Mouse (Mus musculus) liver, embryonic 13.5 days (tissue): ENCODE results near the gene Cox15. TPM values are rescaled to one million over a fixed set of nuclear protein-coding genes. Genes with fewer than 3 reads are reported as not detected.

Source experiments
- ATAC-seq: fragments of 200-750 bp; cut with Nextera tagmentation; 2 replicates; pipeline ENCODE4 v1.8.0; 2017; ENCODE audit warnings: low read depth, mild to moderate bottlenecking, moderate number of reproducible peaks, moderate library complexity
- DNase-seq: peaks from one replicate; pipeline ENCODE4 v3.0.0; 2022
- H3K27ac ChIP-seq: fragments of 300-500 bp; sonication (generic); 2 replicates; pipeline ENCODE4 v1.5.1; 2015; ENCODE audit warnings: moderate library complexity, mild to moderate bottlenecking, inconsistent platforms
- H3K27me3 ChIP-seq: fragments of 300-500 bp; sonication (generic); 2 replicates; pipeline ENCODE4 v1.6.1; 2015; ENCODE audit warnings: mild to moderate bottlenecking, inconsistent platforms
- H3K36me3 ChIP-seq: fragments of 300-500 bp; sonication (generic); 2 replicates; pipeline ENCODE4 v1.6.1; 2015; ENCODE audit warnings: mild to moderate bottlenecking, inconsistent platforms
- H3K4me1 ChIP-seq: fragments of 300-500 bp; sonication (generic); replicated peaks from 2 replicates; pipeline ENCODE4 v1.6.1; 2015; ENCODE audit warnings: inconsistent platforms
- H3K4me2 ChIP-seq: fragments of 300-500 bp; sonication (generic); 2 replicates; pipeline ENCODE4 v1.6.1; 2015; ENCODE audit warnings: inconsistent platforms, mild to moderate bottlenecking, moderate library complexity
- H3K4me3 ChIP-seq: fragments of 300-500 bp; sonication (generic); replicated peaks from 2 replicates; pipeline ENCODE4 v1.5.1; 2015; ENCODE audit warnings: mild to moderate bottlenecking, inconsistent platforms
- H3K9ac ChIP-seq: fragments of 300-500 bp; sonication (generic); 2 replicates; pipeline ENCODE4 v1.6.1; 2015; ENCODE audit warnings: mild to moderate bottlenecking, inconsistent platforms
- H3K9me3 ChIP-seq: fragments of 300-500 bp; sonication (generic); replicated peaks from 2 replicates; pipeline ENCODE4 v1.6.1; 2016; ENCODE audit warnings: inconsistent platforms
- WGBS: fragments of 180-500 bp; shearing (Covaris S2); methylation state at CpG from one replicate; pipeline ENCODE4 v1.1.7; 2015; ENCODE audit not compliant: insufficient replicate concordance; 5-methylcytosine and 5-hydroxymethylcytosine counted together
- polyA plus RNA-seq: library from polyadenylated mRNA; unstranded; fragments of >200 nt; fragmentation: Nextera tagmentation; extraction: Ambion mirVana; gene quantifications from 2 replicates; pipeline ENCODE4 v1.2.1, GENCODE M21; 2015

Gene Cox15
- polyA plus RNA-seq: 7.0 TPM in 2 replicates

DNA sequence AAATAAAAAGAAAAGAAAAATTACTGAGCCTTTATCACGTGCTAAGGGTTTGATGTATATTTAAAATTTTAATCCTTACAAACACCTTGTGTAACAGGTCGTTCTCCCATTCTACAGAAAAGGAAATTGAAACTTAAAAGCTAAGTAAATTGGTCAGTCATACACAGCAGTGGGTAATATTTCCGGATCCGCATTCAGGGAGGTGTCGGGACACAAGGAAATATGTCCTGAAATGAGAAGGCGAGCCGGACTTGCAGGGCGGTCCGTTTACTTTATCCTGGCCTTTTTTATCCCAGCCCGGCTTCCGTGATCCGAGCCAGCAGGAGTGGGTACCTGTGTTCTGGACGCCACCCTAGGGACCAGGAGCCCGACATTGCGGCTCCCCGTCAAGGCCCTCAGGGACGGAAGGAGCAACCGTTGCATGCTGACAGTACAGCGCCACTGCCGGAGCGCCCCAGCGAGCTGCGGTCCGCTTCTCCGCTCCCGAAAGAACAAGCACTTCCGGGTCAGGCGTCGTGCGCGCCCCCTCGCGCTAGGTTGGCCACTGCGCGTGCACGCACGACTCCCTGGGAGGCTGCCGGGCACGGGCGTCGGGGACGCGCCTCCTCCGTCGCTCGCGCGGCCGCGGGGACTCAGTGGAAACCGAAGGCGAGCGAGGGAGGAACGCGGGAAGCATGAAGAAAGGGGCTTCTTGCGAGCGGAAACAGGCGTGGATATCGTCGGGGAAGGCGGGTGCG lies at the start of gene Cox15, which contains the start of gene Cutc:
Gene Cox15 (minus strand): TSS at position 512 of the 737 bp plus-strand sequence.
Gene Cutc (plus strand): TSS at position 508 of the 737 bp plus-strand sequence.
- under 1% methylated on average over 62 of the region's 62 CpGs for WGBS
- Histone ChIP-seq H3K4me3 (peak within 1 kb of the TSS; percentile 76), H3K4me2 (peak within 1 kb of the TSS; percentile 73), H3K27me3 (no peaks in the 10 kb centered on the region), H3K9ac (peak within 1 kb of the TSS; percentile 85), H3K36me3 (peaks cover 26% of the 10 kb centered on the region), H3K4me1 (peaks cover 32% of the 10 kb centered on the region), H3K9me3 (no peaks in the 10 kb centered on the region), H3K27ac (peak within 1 kb of the TSS; percentile 91)
- peak; percentile 92 for DNase-seq
- ATAC-seq: peak; percentile 91

DNA sequence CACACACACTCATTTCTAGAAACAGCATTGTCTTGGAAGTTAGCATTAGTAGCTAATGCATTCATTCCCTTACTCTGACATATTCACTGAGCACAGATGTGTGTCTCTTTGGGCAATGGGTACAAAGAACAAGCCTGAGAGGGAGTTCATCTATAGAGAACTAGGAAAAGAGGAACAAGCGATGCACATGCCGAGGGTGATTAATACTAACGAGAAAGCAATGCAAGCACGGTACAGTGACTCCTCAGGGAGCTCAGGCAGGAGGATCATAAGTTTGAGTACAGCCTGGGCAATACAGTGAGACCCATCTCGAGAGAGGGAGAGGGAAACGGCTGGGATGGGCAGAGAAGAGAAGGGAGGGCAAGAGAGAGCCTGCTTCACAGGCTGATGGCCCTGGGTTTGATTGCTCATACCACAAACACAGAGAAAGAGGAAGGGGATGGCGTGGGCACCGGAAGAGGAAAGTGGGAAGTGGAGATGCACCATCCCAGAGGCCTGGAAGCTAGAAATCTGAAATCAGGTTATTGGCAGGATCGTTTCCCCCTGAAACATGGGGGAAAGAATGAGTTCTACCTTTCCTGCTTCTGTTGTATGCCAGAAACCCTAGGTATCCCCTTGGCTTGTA lies 48.7 kb upstream of the Cox15 start:
- 19% methylated on average over 9 of the region's 9 CpGs for WGBS
- H3K27me3 ChIP-seq: no peaks in the 10 kb centered on the region
- H3K4me2 ChIP-seq: no peak overlapping the region
- peaks cover 6% of the 10 kb centered on the region; the same call in 1 of the 2 replicates for H3K4me1 ChIP-seq
- no peak overlapping the region for H3K27ac ChIP-seq
- peaks cover 4% of the 10 kb centered on the region for H3K36me3 ChIP-seq
- no peak overlapping the region for H3K9ac ChIP-seq
- ATAC-seq (no peak), DNase-seq (no peak)
- H3K4me3 ChIP-seq: no peak overlapping the region
- H3K9me3 ChIP-seq: no peaks in the 10 kb centered on the region

- Histone ChIP-seq H3K4me1 (peaks cover 6% of the 10 kb centered on the region; the same call in 1 of the 2 replicates), H3K4me3 (no peak overlapping the region), H3K9ac (no peak overlapping the region), H3K36me3 (no peaks in the 10 kb centered on the region; the same call in 1 of the 2 replicates), H3K9me3 (no peaks in the 10 kb centered on the region), H3K27me3 (no peaks in the 10 kb centered on the region), H3K27ac (no peak overlapping the region), H3K4me2 (no peak overlapping the region)
- peak; percentile 71 for ATAC-seq
- DNase-seq: no peak
- WGBS: 45% methylated on average over 5 of the region's 5 CpGs
Observed at GRCm38 (mm10) chr19:43797216-43797615, 44.4 kb upstream of the Cox15 start.

- ATAC-seq (no peak), DNase-seq (no peak)
- WGBS: 62% methylated on average over 8 of the region's 8 CpGs
- H3K36me3 ChIP-seq: no peaks in the 10 kb centered on the region; the same call in 1 of the 2 replicates
- H3K9ac ChIP-seq: no peak overlapping the region
- H3K27me3 ChIP-seq: no peaks in the 10 kb centered on the region
- H3K9me3 ChIP-seq: no peaks in the 10 kb centered on the region
- H3K4me3 ChIP-seq: no peak overlapping the region
- no peak overlapping the region for H3K27ac ChIP-seq
- H3K4me1 ChIP-seq: peaks cover 6% of the 10 kb centered on the region; the same call in 1 of the 2 replicates
- no peak overlapping the region for H3K4me2 ChIP-seq
Observed at GRCm38 (mm10) chr19:43795511-43795910, 42.7 kb upstream of the Cox15 start.

DNA sequence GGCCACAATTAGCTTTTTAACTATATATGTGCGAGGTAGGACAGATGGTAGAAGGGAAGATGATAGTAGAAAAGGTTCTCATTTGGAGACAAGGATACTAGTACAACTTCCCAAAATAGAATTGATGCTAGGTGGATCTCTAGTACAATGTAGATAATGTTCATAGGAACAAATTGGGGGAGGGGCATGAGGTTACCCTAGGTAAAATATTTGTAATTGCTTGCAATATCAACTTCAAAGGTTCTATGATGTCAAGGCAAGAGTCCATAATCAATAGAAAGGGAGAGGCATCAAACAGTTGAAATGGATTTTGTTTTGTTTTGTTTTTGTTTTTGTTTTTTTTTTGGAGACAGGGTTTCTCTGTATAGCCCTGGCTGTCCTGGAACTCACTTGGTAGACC lies 41.2 kb upstream of the Cox15 start:
- Histone ChIP-seq H3K9me3 (no peaks in the 10 kb centered on the region), H3K36me3 (no peaks in the 10 kb centered on the region), H3K9ac (no peak overlapping the region), H3K4me3 (no peak overlapping the region), H3K4me2 (no peak overlapping the region), H3K27ac (no peak overlapping the region), H3K27me3 (no peaks in the 10 kb centered on the region), H3K4me1 (peaks cover 6% of the 10 kb centered on the region; the same call in 1 of the 2 replicates)
- WGBS: 60% methylated on average over 1 of the region's 1 CpGs
- DNase-seq (no peak), ATAC-seq (no peak)

- H3K27ac ChIP-seq: no peak overlapping the region
- WGBS: 69% methylated on average over 4 of the region's 4 CpGs
- H3K4me1 ChIP-seq: peaks cover 2% of the 10 kb centered on the region; the same call in 1 of the 2 replicates
- H3K4me2 ChIP-seq: no peak overlapping the region
- H3K27me3 ChIP-seq: no peaks in the 10 kb centered on the region
- H3K36me3 ChIP-seq: no peaks in the 10 kb centered on the region
- peak; percentile 21; the same call in 1 of the 2 replicates for ATAC-seq
- no peak overlapping the region for H3K9ac ChIP-seq
- DNase-seq: no peak
- H3K9me3 ChIP-seq: no peaks in the 10 kb centered on the region
- H3K4me3 ChIP-seq: no peak overlapping the region
Observed at GRCm38 (mm10) chr19:43792537-43792936, 39.7 kb upstream of the Cox15 start.

- WGBS: 77% methylated on average over 7 of the region's 7 CpGs
- no peaks in the 10 kb centered on the region for H3K27me3 ChIP-seq
- DNase-seq (no peak), ATAC-seq (no peak)
- H3K36me3 ChIP-seq: no peaks in the 10 kb centered on the region
- H3K9ac ChIP-seq: no peak overlapping the region
- no peak overlapping the region for H3K4me2 ChIP-seq
- H3K9me3 ChIP-seq: no peaks in the 10 kb centered on the region
- no peak overlapping the region for H3K27ac ChIP-seq
- H3K4me3 ChIP-seq: no peak overlapping the region
- peaks cover 3% of the 10 kb centered on the region; the same call in 1 of the 2 replicates for H3K4me1 ChIP-seq
Observed at GRCm38 (mm10) chr19:43789817-43790216, 37.0 kb upstream of the Cox15 start.

GRCm38 (mm10) chr19:43786249-43787026 lies 33.6 kb upstream of the Cox15 start:
- DNase-seq: no peak
- Histone ChIP-seq H3K4me2 (peak overlapping the region; percentile 19; the same call in 1 of the 2 replicates), H3K4me3 (no peak overlapping the region; the same call in 1 of the 2 replicates), H3K27ac (no peak overlapping the region; the same call in 1 of the 2 replicates), H3K9ac (no peak overlapping the region), H3K27me3 (no peaks in the 10 kb centered on the region), H3K4me1 (peaks cover 3% of the 10 kb centered on the region; the same call in 1 of the 2 replicates), H3K9me3 (no peaks in the 10 kb centered on the region), H3K36me3 (no peaks in the 10 kb centered on the region)
- 48% methylated on average over 13 of the region's 13 CpGs for WGBS
- no peak for ATAC-seq

DNA sequence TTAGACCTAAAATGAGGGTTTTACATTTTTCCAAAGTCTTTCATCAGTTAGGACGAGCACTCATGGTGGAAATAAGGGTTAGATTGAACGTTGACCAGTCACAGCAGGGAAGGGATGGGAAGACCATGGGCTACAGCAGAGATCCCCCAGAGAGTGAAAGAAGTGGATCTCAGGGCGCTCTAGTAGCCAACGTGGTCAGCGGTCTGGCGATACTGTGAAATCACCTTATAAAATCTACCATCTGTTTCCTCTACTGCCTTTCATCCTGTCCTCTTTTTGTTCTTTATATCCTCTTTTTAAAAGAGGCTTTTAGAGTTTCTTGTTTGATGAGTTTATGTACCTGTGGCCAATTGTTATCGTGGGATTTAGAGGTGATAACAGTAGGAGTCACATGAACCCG lies 32.0 kb upstream of the Cox15 start:
- peak overlapping the region; percentile 34 for H3K4me2 ChIP-seq
- H3K9ac ChIP-seq: no peak overlapping the region
- no peaks in the 10 kb centered on the region for H3K27me3 ChIP-seq
- peak overlapping the region; percentile 10 for H3K4me3 ChIP-seq
- no peaks in the 10 kb centered on the region for H3K36me3 ChIP-seq
- no peak overlapping the region for H3K27ac ChIP-seq
- peaks cover 3% of the 10 kb centered on the region for H3K4me1 ChIP-seq
- no peaks in the 10 kb centered on the region for H3K9me3 ChIP-seq
- no peak for ATAC-seq
- WGBS: 28% methylated on average over 8 of the region's 8 CpGs
- no peak for DNase-seq

GRCm38 (mm10) chr19:43781980-43782379 lies 29.2 kb upstream of the Cox15 start, which contains the start of gene Abcc2:
Gene Abcc2, plus strand, starts transcription at chr19:43782192.
- Histone ChIP-seq H3K27ac (peak within 1 kb of the TSS; percentile 32; the same call in 1 of the 2 replicates), H3K4me2 (peak within 1 kb of the TSS; percentile 18; the same call in 1 of the 2 replicates)

DNA sequence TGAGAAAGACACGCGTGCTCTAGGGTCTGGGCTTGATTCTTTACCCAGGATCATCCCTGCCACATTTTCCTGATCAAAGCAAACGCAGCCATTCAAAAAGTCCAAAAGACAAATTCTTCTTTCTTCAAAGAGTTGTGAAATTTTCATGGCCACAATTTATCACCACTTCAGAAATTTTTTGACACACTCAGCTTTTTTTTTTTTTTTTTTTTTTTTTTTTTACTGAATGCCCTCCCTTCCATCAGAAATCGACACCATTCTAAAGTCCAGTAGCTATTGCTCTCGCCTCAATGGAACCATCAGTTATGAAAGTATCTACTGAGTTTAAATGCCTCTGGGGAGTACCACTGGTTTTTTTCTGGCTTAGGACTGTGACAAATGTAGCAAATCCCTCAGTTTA lies 27.6 kb upstream of the Cox15 start:
- H3K27me3 ChIP-seq: no peaks in the 10 kb centered on the region

More at GRCm38 (mm10) chr19:43781980-43782379, 29.2 kb upstream of the Cox15 start, which contains the start of gene Abcc2:
- H3K27me3 ChIP-seq: no peaks in the 10 kb centered on the region
- H3K9me3 ChIP-seq: no peaks in the 10 kb centered on the region
- ATAC-seq (peak; percentile 79), DNase-seq (no peak)
- 53% methylated on average over 3 of the region's 3 CpGs for WGBS
- peak within 1 kb of the TSS; percentile 26; the same call in 1 of the 2 replicates for H3K9ac ChIP-seq
- H3K4me1 ChIP-seq: peaks cover 6% of the 10 kb centered on the region
- peak within 1 kb of the TSS; percentile 38 for H3K4me3 ChIP-seq
- H3K36me3 ChIP-seq: no peaks in the 10 kb centered on the region

More for the DNA sequence above, 27.6 kb upstream of the Cox15 start:
- ATAC-seq (no peak), DNase-seq (no peak)
- 44% methylated on average over 5 of the region's 5 CpGs for WGBS
- no peak overlapping the region for H3K4me3 ChIP-seq
- no peaks in the 10 kb centered on the region for H3K9me3 ChIP-seq
- no peak overlapping the region for H3K27ac ChIP-seq
- H3K4me1 ChIP-seq: peaks cover 8% of the 10 kb centered on the region
- H3K9ac ChIP-seq: no peak overlapping the region
- H3K36me3 ChIP-seq: no peaks in the 10 kb centered on the region
- H3K4me2 ChIP-seq: no peak overlapping the region
